Mouse (Mus musculus) liver, postnatal 0 days (tissue): Measurements from ENCODE around the gene Psmb4. TPM values are rescaled to one million over a fixed set of nuclear protein-coding genes. Genes with fewer than 3 reads are reported as not detected.
"Not testable (repeated sequence)": the region's sequence is repeated elsewhere in the genome, so short reads cannot be mapped to it uniquely, and the experiment has no call there.

Experiments used
- ATAC-seq: fragments of 200-750 bp; cut with Nextera tagmentation; 2 replicates; pipeline ENCODE4 v1.8.0; 2017; ENCODE audit warnings: mild to moderate bottlenecking, moderate library complexity
- DNase-seq: peaks from one replicate; pipeline ENCODE4 v3.0.0-alpha.2; 2016
- H3K27ac ChIP-seq: fragments of 300-500 bp; sonication (generic); 2 replicates; pipeline ENCODE4 v1.5.1; 2014; ENCODE audit warnings: antibody characterized with exemption, moderate library complexity, mild to moderate bottlenecking, low read depth
- H3K27me3 ChIP-seq: fragments of 300-500 bp; sonication (generic); 2 replicates; pipeline ENCODE4 v1.6.1; 2014; ENCODE audit warnings: low read length, control low read depth, mixed read lengths; ENCODE audit not compliant: insufficient read depth
- H3K36me3 ChIP-seq: fragments of 300-500 bp; sonication (generic); replicated peaks from 2 replicates; pipeline ENCODE4 v1.6.1; 2014; ENCODE audit warnings: mild to moderate bottlenecking, control low read depth, low read length, moderate library complexity, mixed read lengths; ENCODE audit not compliant: insufficient read depth
- H3K4me1 ChIP-seq: fragments of 300-500 bp; sonication (generic); 2 replicates; pipeline ENCODE4 v1.6.1; 2014; ENCODE audit warnings: antibody characterized with exemption, mild to moderate bottlenecking, control low read depth; ENCODE audit not compliant: insufficient read depth
- H3K4me2 ChIP-seq: fragments of 300-500 bp; sonication (generic); 2 replicates; pipeline ENCODE4 v1.6.1; 2014; ENCODE audit warnings: low read depth, mild to moderate bottlenecking, low read length, moderate library complexity, mixed read lengths
- H3K4me3 ChIP-seq: fragments of 300-500 bp; sonication (generic); 2 replicates; pipeline ENCODE4 v1.5.1; 2014; ENCODE audit warnings: low read depth, low read length
- H3K9ac ChIP-seq: fragments of 300-500 bp; sonication (generic); replicated peaks from 2 replicates; pipeline ENCODE4 v1.6.1; 2014; ENCODE audit warnings: mild to moderate bottlenecking, moderate library complexity
- H3K9me3 ChIP-seq: fragments of 300-500 bp; sonication (generic); 2 replicates; pipeline ENCODE4 v1.6.1; 2016; ENCODE audit warnings: mild to moderate bottlenecking, control low read depth, low read length, mixed read lengths
- CTCF ChIP-seq: sonication (generic); IDR thresholded peaks from 2 replicates; pipeline ENCODE4 v1.5.1; 2016; ENCODE audit warnings: antibody characterized with exemption, low read depth
- EP300 ChIP-seq: IDR thresholded peaks from 2 replicates; pipeline ENCODE4 v1.6.1; 2016; ENCODE audit warnings: antibody characterized with exemption, low read depth, mild to moderate bottlenecking
- WGBS: fragments of 180-500 bp; shearing (Covaris S2); extraction: QIAGEN DNeasy Blood & Tissue Kit; methylation state at CpG from one replicate; pipeline ENCODE4 v1.1.7; 2014; ENCODE audit not compliant: insufficient replicate concordance; 5-methylcytosine and 5-hydroxymethylcytosine counted together
- polyA plus RNA-seq: library from polyadenylated mRNA; unstranded; fragments of >200 nt; fragmentation: Nextera tagmentation; extraction: Ambion mirVana; gene quantifications from 2 replicates; pipeline ENCODE4 v1.2.1, GENCODE M21; 2015

Psmb4 gene
- 172 and 174 TPM in 2 replicates for polyA plus RNA-seq

GRCm38 (mm10) chr3:94886316-94887224, at the start of gene Psmb4:
TSS of gene Psmb4 (minus strand) at chr3:94886961.
- peak within 1 kb of the TSS; percentile 88 for H3K4me2 ChIP-seq
- 1% methylated on average over 61 of the region's 61 CpGs for WGBS
- TF ChIP-seq CTCF (no peak), EP300 (peak; percentile 57; the same call in 1 of the 2 replicates)
- H3K27ac ChIP-seq = peak within 1 kb of the TSS; percentile 79
- peak within 1 kb of the TSS; percentile 90 for H3K4me3 ChIP-seq
- H3K27me3 ChIP-seq = no peaks in the 10 kb centered on the region
- no peaks in the 10 kb centered on the region for H3K9me3 ChIP-seq
- peak within 1 kb of the TSS; percentile 88 for H3K9ac ChIP-seq
- H3K36me3 ChIP-seq = peaks cover 28% of the 10 kb centered on the region
- peak; percentile 91 for DNase-seq
- H3K4me1 ChIP-seq = peaks cover 14% of the 10 kb centered on the region
- peak; percentile 89 for ATAC-seq

DNA sequence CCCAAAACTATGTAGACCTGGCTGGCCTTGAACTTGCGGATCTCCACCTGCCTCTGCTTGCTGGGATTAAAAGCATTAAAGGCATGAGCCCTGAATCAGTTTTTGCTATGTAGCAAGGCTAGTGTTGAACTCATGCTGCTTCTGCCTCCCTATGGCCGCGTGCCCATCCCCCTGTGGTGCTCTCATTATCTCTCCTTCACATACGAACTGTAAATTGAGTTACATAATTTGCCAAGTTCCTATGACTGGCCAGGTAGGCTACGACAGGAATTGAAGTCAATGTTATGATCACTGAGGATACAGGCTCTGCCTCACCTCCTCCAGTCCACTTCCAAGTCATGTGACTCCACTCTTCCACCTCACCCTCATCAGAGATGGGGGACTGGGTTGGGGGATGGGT, 49.4 kb upstream of the Psmb4 start:
- peak overlapping the region; percentile 29; the same call in 1 of the 2 replicates for H3K27ac ChIP-seq

GRCm38 (mm10) chr3:94935332-94935731, 48.6 kb upstream of the Psmb4 start:
- H3K36me3 ChIP-seq, H3K9me3 ChIP-seq, H3K27me3 ChIP-seq, H3K4me3 ChIP-seq: not testable (repeated sequence)
- Histone ChIP-seq H3K9ac (0 out of 2 replicates have a peak overlapping the region, but pooled peaks have one; percentile 30), H3K4me2 (peak overlapping the region; percentile 48; the same call in 1 of the 2 replicates), H3K27ac (peak overlapping the region; percentile 60), H3K4me1 (peaks cover 23% of the 10 kb centered on the region)
- peak; percentile 13; the same call in 1 of the 2 replicates for ATAC-seq
- DNase-seq = peak; percentile 29
- 66% methylated on average over 3 of the region's 3 CpGs for WGBS

More for the DNA sequence above, 49.4 kb upstream of the Psmb4 start:
- not testable (repeated sequence) for H3K9me3 ChIP-seq, H3K4me2 ChIP-seq, H3K4me3 ChIP-seq, DNase-seq, H3K9ac ChIP-seq, H3K36me3 ChIP-seq, ATAC-seq, H3K27me3 ChIP-seq
- 56% methylated on average over 5 of the region's 5 CpGs for WGBS
- H3K4me1 ChIP-seq = peaks cover 15% of the 10 kb centered on the region
- TF ChIP-seq EP300 = peak; percentile 52; the same call in 1 of the 2 replicates

- H3K4me2 ChIP-seq = peak overlapping the region; percentile 48
- peak; percentile 11 for DNase-seq
- peaks cover 23% of the 10 kb centered on the region for H3K4me1 ChIP-seq
- H3K36me3 ChIP-seq, H3K27me3 ChIP-seq, ATAC-seq, H3K9me3 ChIP-seq: not testable (repeated sequence)
- 62% methylated on average over 3 of the region's 3 CpGs for WGBS
- H3K4me3 ChIP-seq = peak overlapping the region; percentile 15; the same call in 1 of the 2 replicates
- H3K27ac ChIP-seq = peak overlapping the region; percentile 44; the same call in 1 of the 2 replicates
- peak overlapping the region; percentile 31; the same call in 1 of the 2 replicates for H3K9ac ChIP-seq
- 0 out of 2 replicates have a peak, but pooled peaks have one; percentile 18 for TF ChIP-seq EP300
Observed at GRCm38 (mm10) chr3:94934564-94934963, 47.8 kb upstream of the Psmb4 start.

GRCm38 (mm10) chr3:94933604-94934003, 46.8 kb upstream of the Psmb4 start:
- peaks cover 23% of the 10 kb centered on the region for H3K4me1 ChIP-seq
- ATAC-seq, DNase-seq, H3K9me3 ChIP-seq, H3K27me3 ChIP-seq, H3K36me3 ChIP-seq: not testable (repeated sequence)
- peak overlapping the region; percentile 73 for H3K9ac ChIP-seq
- H3K4me2 ChIP-seq = peak overlapping the region; percentile 66
- H3K27ac ChIP-seq = peak overlapping the region; percentile 97
- H3K4me3 ChIP-seq = peak overlapping the region; percentile 55
- no CpG with 5 or more reads among the region's 2 CpGs for WGBS

DNA sequence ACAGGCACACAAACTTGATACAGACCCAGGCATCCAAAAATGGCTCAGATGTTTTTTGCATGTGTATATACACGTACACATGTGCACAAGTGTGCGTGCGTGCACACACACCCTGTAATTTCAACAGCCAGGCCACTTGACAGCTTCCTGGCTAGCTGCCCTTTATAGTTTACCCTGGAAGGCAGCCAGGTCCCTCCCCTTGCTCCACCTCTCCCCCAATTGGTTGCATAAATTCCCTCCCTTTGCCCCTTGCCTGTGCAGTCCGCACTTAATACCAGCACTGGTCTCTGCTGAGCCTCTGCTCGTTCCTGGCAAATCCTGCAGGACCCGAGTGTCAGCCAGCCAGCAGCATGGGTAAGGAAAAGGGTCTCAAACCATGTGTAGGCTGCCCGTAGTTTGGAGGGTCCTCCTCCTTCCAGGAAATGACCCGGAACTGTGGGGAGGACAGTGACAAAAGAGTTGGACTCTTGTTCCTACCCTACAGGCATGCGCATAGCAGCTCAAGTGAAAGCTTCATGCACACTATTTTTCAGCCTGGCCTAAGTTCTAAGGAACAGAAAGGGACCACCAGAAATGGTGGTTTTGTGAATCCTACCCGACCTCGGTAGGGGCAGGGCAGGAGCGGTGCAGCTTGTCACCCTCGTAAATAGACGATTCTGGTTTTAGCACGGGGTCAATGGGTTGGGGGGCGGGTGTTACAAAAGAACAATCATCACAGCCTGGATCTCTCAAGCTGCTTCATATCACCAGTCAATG, 46.2 kb upstream of the Psmb4 start, which contains the start of gene Selenbp1:
Gene Selenbp1, plus strand, starts transcription at position 248 of the 756 bp plus-strand sequence.
- H3K36me3 ChIP-seq = no peaks in the 10 kb centered on the region
- H3K4me1 ChIP-seq = peaks cover 23% of the 10 kb centered on the region
- H3K4me2 ChIP-seq = peak within 1 kb of the TSS; percentile 66
- TF ChIP-seq EP300 (peak; percentile 88), CTCF (no peak)
- peak within 1 kb of the TSS; percentile 55 for H3K4me3 ChIP-seq
- H3K27ac ChIP-seq = peak within 1 kb of the TSS; percentile 97
- H3K9ac ChIP-seq = peak within 1 kb of the TSS; percentile 73
- DNase-seq = peak; percentile 92
- no peaks in the 10 kb centered on the region for H3K9me3 ChIP-seq
- no peaks in the 10 kb centered on the region for H3K27me3 ChIP-seq
- ATAC-seq = peak; percentile 90
- 4% methylated on average over 16 of the region's 16 CpGs for WGBS

- peak overlapping the region; percentile 66 for H3K4me2 ChIP-seq
- not testable (repeated sequence) for H3K36me3 ChIP-seq, ATAC-seq, H3K9me3 ChIP-seq, H3K4me3 ChIP-seq, H3K27me3 ChIP-seq
- peaks cover 23% of the 10 kb centered on the region for H3K4me1 ChIP-seq
- peak overlapping the region; percentile 29 for H3K27ac ChIP-seq
- DNase-seq = peak; percentile 10
- 41% methylated on average over 2 of the region's 2 CpGs for WGBS
- H3K9ac ChIP-seq = 0 out of 2 replicates have a peak overlapping the region, but pooled peaks have one; percentile 7
Observed at GRCm38 (mm10) chr3:94932279-94932678, 45.5 kb upstream of the Psmb4 start.
